Mouse (Mus musculus) CH12.LX (cell line): ENCODE data around the gene Zfp981. TPM values are rescaled to one million over a fixed set of nuclear protein-coding genes. Genes with fewer than 3 reads are reported as not detected.
"Not testable (repeated sequence)": the region's sequence is repeated elsewhere in the genome, so short reads cannot be mapped to it uniquely, and the experiment has no call there.

Experiments used
- DNase-seq: peaks from one replicate; pipeline ENCODE4 v3.0.0-alpha.2; 2013; ENCODE audit errors: extremely low read depth
- H3K27ac ChIP-seq: 2 replicates; pipeline ENCODE4 v1.5.1; 2012; ENCODE audit warnings: low read depth, mild to moderate bottlenecking, control low read depth, moderate library complexity; ENCODE audit not compliant: insufficient read depth
- H3K27me3 ChIP-seq: replicated peaks from 2 replicates; pipeline ENCODE3; 2012; ENCODE audit warnings: inconsistent platforms
- H3K36me3 ChIP-seq, 2 experiments: replicated peaks in 1 of 2; 2 replicates each; pipeline versions ENCODE3 to v1.6.1; 2012; ENCODE audit warnings: inconsistent platforms in 1 of 2, low read length in 1 of 2, mild to moderate bottlenecking in 1 of 2, mixed read lengths in 1 of 2, moderate library complexity in 1 of 2; ENCODE audit not compliant: control insufficient read depth in 1 of 2, insufficient read depth in 1 of 2
- H3K4me1 ChIP-seq, 2 experiments: 2 replicates each; pipeline ENCODE4 v1.6.1; 2012; ENCODE audit warnings: inconsistent platforms in 1 of 2, moderate library complexity in 1 of 2; ENCODE audit not compliant: insufficient read depth in 2 of 2, control insufficient read depth in 1 of 2
- H3K4me2 ChIP-seq: 2 replicates; pipeline ENCODE4 v1.6.1; 2012; ENCODE audit warnings: low read depth, mild to moderate bottlenecking, control low read depth; ENCODE audit not compliant: poor library complexity, insufficient read depth, severe bottlenecking
- H3K4me3 ChIP-seq, 3 experiments: fragments of 150-350 bp in 1 of 3; sonication (generic) in 1 of 3; replicated peaks in 1 of 3; 2 replicates each; pipeline versions ENCODE3 to v1.5.1; 2011 to 2012; ENCODE audit warnings: low read depth in 2 of 3, low read length in 2 of 3, mild to moderate bottlenecking in 2 of 3, moderate library complexity in 2 of 3, control low read depth in 1 of 3, improper control_type of control experiment in 1 of 3, inconsistent platforms in 1 of 3, mixed read lengths in 1 of 3; ENCODE audit not compliant: poor library complexity in 1 of 3
- H3K79me2 ChIP-seq: replicated peaks from 2 replicates; pipeline ENCODE4 v1.6.1; 2012; ENCODE audit warnings: mild to moderate bottlenecking, moderate library complexity; ENCODE audit not compliant: control insufficient read depth, poor library complexity, insufficient read depth, severe bottlenecking; ENCODE audit errors: extremely low read depth
- H3K9ac ChIP-seq: 2 replicates; pipeline ENCODE4 v1.6.1; 2012; ENCODE audit warnings: low read depth, mild to moderate bottlenecking, control low read depth, moderate library complexity; ENCODE audit not compliant: insufficient read depth
- H3K9me3 ChIP-seq: replicated peaks from 2 replicates; pipeline ENCODE3; 2012; ENCODE audit warnings: low read length, inconsistent platforms, mixed read lengths
- CTCF ChIP-seq, 2 experiments: IDR thresholded peaks in 1 of 2; conservative IDR thresholded peaks in 1 of 2; 2 replicates each; pipeline ENCODE4 v1.5.1; 2011 to 2012; ENCODE audit warnings: low read depth in 2 of 2, low read length in 2 of 2, improper control_type of control experiment in 1 of 2, inconsistent platforms in 1 of 2, mild to moderate bottlenecking in 1 of 2, moderate library complexity in 1 of 2
- E2F4 ChIP-seq: IDR thresholded peaks from 2 replicates; pipeline ENCODE4 v1.6.1; 2011; ENCODE audit warnings: low read depth, low read length, improper control_type of control experiment; ENCODE audit not compliant: insufficient replicate concordance
- ELF1 ChIP-seq: IDR thresholded peaks from 2 replicates; pipeline ENCODE4 v1.6.1; 2014; ENCODE audit warnings: low read depth, mild to moderate bottlenecking, inconsistent platforms, low read length, improper control_type of control experiment
- EP300 ChIP-seq: IDR thresholded peaks from 2 replicates; pipeline ENCODE4 v1.6.1; 2011; ENCODE audit warnings: low read length, improper control_type of control experiment
- ETS1 ChIP-seq: conservative IDR thresholded peaks from 2 replicates; pipeline ENCODE4 v1.6.1; 2012; ENCODE audit warnings: low read depth, mild to moderate bottlenecking, inconsistent platforms, low read length, improper control_type of control experiment, moderate library complexity
- HCFC1 ChIP-seq: IDR thresholded peaks from 2 replicates; pipeline ENCODE4 v1.6.1; 2012; ENCODE audit warnings: low read depth, mild to moderate bottlenecking, inconsistent platforms, low read length, improper control_type of control experiment
- IRF4 ChIP-seq: IDR thresholded peaks from 2 replicates; pipeline ENCODE4 v1.6.1; 2014; ENCODE audit warnings: low read depth, mild to moderate bottlenecking, inconsistent platforms, low read length, improper control_type of control experiment
- JUN ChIP-seq: IDR thresholded peaks from 2 replicates; pipeline ENCODE4 v1.6.1; 2011; ENCODE audit warnings: low read depth, mild to moderate bottlenecking, low read length, improper control_type of control experiment, moderate library complexity; ENCODE audit not compliant: insufficient read depth
- JUND ChIP-seq: conservative IDR thresholded peaks from 2 replicates; pipeline ENCODE4 v1.6.1; 2011; ENCODE audit warnings: low read depth, low read length, improper control_type of control experiment
- MAFK ChIP-seq: IDR thresholded peaks from 2 replicates; pipeline ENCODE4 v1.6.1; 2011; ENCODE audit warnings: low read length, improper control_type of control experiment; ENCODE audit not compliant: insufficient replicate concordance
- MAX ChIP-seq: IDR thresholded peaks from 2 replicates; pipeline ENCODE4 v1.6.1; 2011; ENCODE audit warnings: low read length, improper control_type of control experiment
- MAZ ChIP-seq: IDR thresholded peaks from 2 replicates; pipeline ENCODE4 v1.6.1; 2012; ENCODE audit warnings: low read depth, mild to moderate bottlenecking, inconsistent platforms, low read length, improper control_type of control experiment, moderate library complexity
- NRF1 ChIP-seq: IDR thresholded peaks from 2 replicates; pipeline ENCODE4 v1.6.1; 2014; ENCODE audit warnings: low read depth, mild to moderate bottlenecking, inconsistent platforms, low read length, improper control_type of control experiment, moderate library complexity
- PAX5 ChIP-seq: IDR thresholded peaks from 2 replicates; pipeline ENCODE4 v1.6.1; 2012; ENCODE audit warnings: low read length, inconsistent platforms, mixed read lengths
- POLR2A ChIP-seq: IDR thresholded peaks from 2 replicates; pipeline ENCODE4 v1.6.1; 2011; ENCODE audit warnings: low read depth, mild to moderate bottlenecking, improper control_type of control experiment, low read length
- RCOR1 ChIP-seq: conservative IDR thresholded peaks from 2 replicates; pipeline ENCODE4 v1.6.1; 2012; ENCODE audit warnings: low read depth, mild to moderate bottlenecking, inconsistent platforms, low read length, improper control_type of control experiment
- SIN3A ChIP-seq: IDR thresholded peaks from 2 replicates; pipeline ENCODE4 v1.6.1; 2012; ENCODE audit warnings: low read length, improper control_type of control experiment, inconsistent platforms
- TBP ChIP-seq: conservative IDR thresholded peaks from 2 replicates; pipeline ENCODE4 v1.6.1; 2011; ENCODE audit warnings: low read depth, low read length, improper control_type of control experiment
- UBTF ChIP-seq: IDR thresholded peaks from 2 replicates; pipeline ENCODE4 v1.6.1; 2012; ENCODE audit warnings: low read depth, mild to moderate bottlenecking, inconsistent platforms, low read length, improper control_type of control experiment, moderate library complexity
- USF2 ChIP-seq: conservative IDR thresholded peaks from 2 replicates; pipeline ENCODE4 v1.6.1; 2011; ENCODE audit warnings: low read depth, low read length, improper control_type of control experiment
- ZC3H11A ChIP-seq: IDR thresholded peaks from 2 replicates; pipeline ENCODE4 v1.6.1; 2012; ENCODE audit warnings: low read depth, mild to moderate bottlenecking, inconsistent platforms, low read length, improper control_type of control experiment
- ZKSCAN1 ChIP-seq: IDR thresholded peaks from 2 replicates; pipeline ENCODE4 v1.6.1; 2012; ENCODE audit warnings: low read depth, inconsistent platforms, low read length, improper control_type of control experiment, borderline replicate concordance
- ZMIZ1 ChIP-seq: IDR thresholded peaks from 2 replicates; pipeline ENCODE4 v1.6.1; 2012; ENCODE audit warnings: low read depth, mild to moderate bottlenecking, inconsistent platforms, low read length, improper control_type of control experiment
- ZNF384 ChIP-seq: IDR thresholded peaks from 2 replicates; pipeline ENCODE4 v1.6.1; 2012; ENCODE audit warnings: low read depth, low read length, improper control_type of control experiment, inconsistent platforms
- dilution Hi-C: fragments of 300-500 bp; cut with MboI; formaldehyde crosslinking; loops from 2 replicates; pipeline ENCODE4 v1.14.3; 2020; ENCODE audit warnings: low sequenced_read_pairs; ENCODE audit not compliant: extremely low pct_unique_long_range_greater_than_20kb, extremely low pct_ligation_motif_present
- in situ Hi-C: fragments of 300-500 bp; cut with MboI; formaldehyde crosslinking; loops from 3 replicates; pipeline ENCODE4 v1.14.3; 2019; ENCODE audit warnings: low sequenced_read_pairs, low pct_ligation_motif_present, low pct_unique_long_range_greater_than_20kb, mixed read lengths
- polyA plus RNA-seq: library from polyadenylated mRNA; unstranded; fragments of >175 nt; gene quantifications from 2 replicates; pipeline ENCODE4 v1.2.1, GENCODE M21; 2012; ENCODE audit warnings: low read depth; ENCODE audit not compliant: insufficient read length
- total RNA-seq, 2 experiments: library from RNA; depleted of rRNA; stranded (reverse); fragments of 300-350 nt in 1 of 2; fragments of >200 nt in 1 of 2; gene quantifications; 2 replicates each; pipeline ENCODE4 v1.2.3; 2012 to 2014

The Zfp981 gene
- total and polyA plus RNA-seq, 3 experiments: not detected

- peaks cover 24% of the 10 kb centered on the region for H3K9me3 ChIP-seq
- in situ Hi-C loops: no loop called here
- no peak overlapping the region for H3K27ac ChIP-seq
Measured at GRCm38 (mm10) chr4:146492439-146492838, 9.4 kb upstream of the Zfp981 start.

DNA sequence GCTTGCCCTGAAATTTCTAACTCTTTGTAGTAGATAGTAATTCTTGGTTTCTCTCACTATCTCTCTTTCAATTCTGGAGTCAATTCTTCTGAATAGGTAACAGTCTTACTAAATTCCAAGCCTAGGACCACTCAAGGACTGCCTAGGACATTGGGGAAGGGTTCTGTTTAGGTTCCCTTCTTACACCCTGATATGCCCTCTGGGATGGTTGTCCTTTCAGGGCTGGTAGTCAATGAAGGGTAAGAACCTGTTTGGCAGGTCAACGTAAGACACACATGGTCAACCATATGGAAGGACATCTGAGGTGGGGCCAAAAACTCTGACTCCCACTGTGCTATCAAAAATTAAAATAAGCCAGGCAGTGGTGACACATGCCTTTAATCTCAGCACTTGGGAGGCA is 9.0 kb upstream of the Zfp981 start:
- TF ChIP-seq RCOR1 (no peak), NRF1 (no peak), CTCF (conservative IDR thresholded peaks at IDR 0.05 in 1 of 2, IDR thresholded peaks at IDR 0.05 in 1 of 2; ENCODE audit: low read depth in 2 of 2, low read length in 2 of 2) (no peak), ZMIZ1 (no peak), MAX (no peak), JUN (no peak), USF2 (no peak), HCFC1 (no peak), POLR2A (no peak), ZKSCAN1 (no peak), SIN3A (no peak), MAFK (no peak), UBTF (no peak), ZNF384 (no peak), ELF1 (no peak), ZC3H11A (no peak), ETS1 (no peak)
- Histone ChIP-seq H3K4me1 (no peaks in the 10 kb centered on the region), H3K79me2 (no peaks in the 10 kb centered on the region), H3K4me2 (no peak overlapping the region), H3K27me3 (no peaks in the 10 kb centered on the region), H3K9me3 (peaks cover 25% of the 10 kb centered on the region), H3K4me3 (no peak overlapping the region), H3K36me3 (no peaks in the 10 kb centered on the region), H3K9ac (no peak overlapping the region), H3K27ac (no peak overlapping the region)
- dilution Hi-C loops: no loop called here
- in situ Hi-C loops: no loop called here
- DNase-seq: no peak

More at GRCm38 (mm10) chr4:146492439-146492838, 9.4 kb upstream of the Zfp981 start:
- Histone ChIP-seq H3K9ac (no peak overlapping the region), H3K4me3 (no peak overlapping the region), H3K36me3 (no peaks in the 10 kb centered on the region), H3K4me1 (no peaks in the 10 kb centered on the region), H3K4me2 (no peak overlapping the region), H3K27me3 (no peaks in the 10 kb centered on the region), H3K79me2 (no peaks in the 10 kb centered on the region)
- dilution Hi-C loops: no loop called here
- DNase-seq: no peak
- TF ChIP-seq EP300 (no peak), ZKSCAN1 (no peak), TBP (no peak), IRF4 (no peak), E2F4 (no peak), JUND (no peak), PAX5 (no peak), MAZ (no peak)

DNA sequence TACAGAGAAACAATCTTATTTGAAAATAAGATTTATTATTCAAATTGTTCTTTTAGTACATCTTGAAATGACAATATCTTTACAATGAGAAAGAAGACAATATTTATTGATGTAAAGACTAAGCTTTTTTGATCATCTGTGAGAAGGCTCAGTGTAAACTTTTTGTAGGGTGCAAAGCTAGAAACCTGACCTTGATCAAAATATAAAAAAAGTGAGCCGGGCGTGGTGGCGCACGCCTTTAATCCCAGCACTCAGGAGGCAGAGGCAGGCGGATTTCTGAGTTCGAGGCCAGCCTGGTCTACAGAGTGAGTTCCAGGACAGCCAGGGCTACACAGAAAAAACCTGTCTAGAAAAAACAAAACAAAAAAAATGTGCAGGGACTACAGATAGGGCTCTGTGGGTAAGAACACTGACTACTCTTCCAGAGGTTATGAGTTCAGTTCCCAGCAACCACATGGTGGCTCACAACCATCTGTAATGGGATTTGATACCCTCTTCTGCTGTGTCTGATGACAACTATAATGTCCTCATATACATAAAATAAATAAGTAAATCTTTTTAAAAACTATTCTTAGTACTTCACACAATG is 8.4 kb upstream of the Zfp981 start:
- H3K9ac ChIP-seq, H3K27ac ChIP-seq, H3K27me3 ChIP-seq, DNase-seq, in situ Hi-C loops, H3K4me3 ChIP-seq, H3K79me2 ChIP-seq, dilution Hi-C loops, H3K4me2 ChIP-seq, H3K4me1 ChIP-seq, H3K36me3 ChIP-seq: not testable (repeated sequence)
- peaks cover 26% of the 10 kb centered on the region for H3K9me3 ChIP-seq
